Mouse (Mus musculus) embryonic fibroblast, embryonic 13.5 days (primary cell): ENCODE measurements around the gene Erbb4.

Experiments used
- CTCF ChIP-seq: IDR thresholded peaks from 2 replicates; pipeline ENCODE4 v1.5.1; 2011; ENCODE audit warnings: mild to moderate bottlenecking, control low read depth, low read length, moderate library complexity, borderline replicate concordance; ENCODE audit not compliant: insufficient read depth
- POLR2A ChIP-seq: IDR thresholded peaks from 2 replicates; pipeline ENCODE4 v1.6.1; 2011; ENCODE audit warnings: low read depth, mild to moderate bottlenecking, control low read depth, low read length, moderate library complexity

- no peak for TF ChIP-seq POLR2A
- TF ChIP-seq CTCF = no peak
Observed at GRCm38 (mm10) chr1:68056494-68056893, 1051.4 kb downstream of the Erbb4 start.
